Mouse (Mus musculus) G1E (cell line): ENCODE data around the gene Cish.

Source experiments
- CTCF ChIP-seq: IDR thresholded peaks from 2 replicates; pipeline ENCODE4 v1.5.1; 2012; ENCODE audit warnings: low read depth, low read length, inconsistent platforms, mixed read lengths
- GATA1 ChIP-seq: IDR thresholded peaks from 2 replicates; pipeline ENCODE4 v1.6.1; 2012; ENCODE audit warnings: borderline replicate concordance, low read length, inconsistent platforms, mixed read lengths
- POLR2AphosphoS5 ChIP-seq: IDR thresholded peaks from 2 replicates; pipeline ENCODE4 v1.6.1; 2012; ENCODE audit warnings: low read depth, low read length, inconsistent platforms; ENCODE audit not compliant: insufficient replicate concordance
- TAL1 ChIP-seq: conservative IDR thresholded peaks from 2 replicates; pipeline ENCODE4 v1.6.1; 2012; ENCODE audit warnings: low read depth, low read length, inconsistent platforms, mixed read lengths

- TF ChIP-seq TAL1 (no peak), POLR2AphosphoS5 (no peak), GATA1 (no peak), CTCF (no peak)
Measured at GRCm38 (mm10) chr9:107264731-107265130, 31.1 kb upstream of the Cish start.
